Mouse (Mus musculus) liver, embryonic 14.5 days (tissue): ENCODE data around the gene 4931406P16Rik.

Experiments used
- CTCF ChIP-seq: IDR thresholded peaks from 2 replicates; pipeline ENCODE4 v1.5.1; 2016; ENCODE audit warnings: antibody characterized with exemption, low read depth, control low read depth
- EP300 ChIP-seq: IDR thresholded peaks from 2 replicates; pipeline ENCODE4 v1.6.1; 2016; ENCODE audit warnings: antibody characterized with exemption, low read depth

GRCm38 (mm10) chr7:34272465-34272864, 40.9 kb downstream of the 4931406P16Rik start:
- TF ChIP-seq EP300 (no peak), CTCF (no peak)
